Mouse (Mus musculus) cerebellum, adult 2 months (tissue): ENCODE results near the gene Sfrp2. TPM values are rescaled to one million over a fixed set of nuclear protein-coding genes. Genes with fewer than 3 reads are reported as not detected.

Source experiments
- DNase-seq, 2 experiments: peaks; one replicate each; pipeline ENCODE4 v3.0.0; 2021
- H3K27ac ChIP-seq: fragments of 200-500 bp; 2 replicates; pipeline ENCODE4 v1.5.1; 2012; ENCODE audit warnings: low read length, control low read depth, inconsistent platforms; ENCODE audit not compliant: insufficient read depth
- H3K27me3 ChIP-seq: fragments of 200-500 bp; 2 replicates; pipeline ENCODE4 v1.6.1; 2012; ENCODE audit warnings: inconsistent platforms, mild to moderate bottlenecking, low read length, moderate library complexity; ENCODE audit not compliant: control insufficient read depth, insufficient read depth
- H3K4me1 ChIP-seq: fragments of 200-500 bp; 2 replicates; pipeline ENCODE4 v1.6.1; 2011; ENCODE audit warnings: low read length; ENCODE audit not compliant: control insufficient read depth, insufficient read depth
- H3K4me3 ChIP-seq: fragments of 200-500 bp; replicated peaks from 2 replicates; pipeline ENCODE3; 2011; ENCODE audit warnings: mild to moderate bottlenecking, low read depth, low read length, control low read depth; ENCODE audit not compliant: insufficient read depth
- CTCF ChIP-seq: fragments of 200-500 bp; IDR thresholded peaks from 2 replicates; pipeline ENCODE4 v1.5.1; 2011; ENCODE audit warnings: low read depth, mild to moderate bottlenecking, control low read depth, low read length, moderate library complexity, borderline replicate concordance; ENCODE audit not compliant: insufficient read depth
- POLR2A ChIP-seq: fragments of 200-500 bp; IDR thresholded peaks from 2 replicates; pipeline ENCODE4 v1.6.1; 2011; ENCODE audit warnings: low read length, control low read depth, borderline replicate concordance; ENCODE audit not compliant: insufficient read depth
- WGBS: fragments of 180-500 bp; shearing (Covaris S2); methylation state at CpG from one replicate; pipeline ENCODE4 v1.1.7; 2018; 5-methylcytosine and 5-hydroxymethylcytosine counted together
- polyA plus RNA-seq: library from polyadenylated mRNA; depleted of rRNA; stranded (reverse); fragments of >200 nt; gene quantifications from 2 replicates; pipeline ENCODE4 v1.2.3, GENCODE M21; 2012

Sfrp2 gene
- polyA plus RNA-seq, 1 experiment: 5.8 TPM

- TF ChIP-seq CTCF (no peak), POLR2A (no peak)
- 51% methylated on average over 2 of the region's 2 CpGs for WGBS
- no peaks in the 10 kb centered on the region for H3K4me1 ChIP-seq
- no peaks in the 10 kb centered on the region for H3K27me3 ChIP-seq
- no peak overlapping the region for H3K27ac ChIP-seq
- no peak overlapping the region for H3K4me3 ChIP-seq
- no peak for DNase-seq
Measured at GRCm38 (mm10) chr3:83740246-83740645, 25.9 kb upstream of the Sfrp2 start.

- no peak overlapping the region for H3K4me3 ChIP-seq
- no peak for DNase-seq
- H3K4me1 ChIP-seq: no peaks in the 10 kb centered on the region
- WGBS: 85% methylated on average over 4 of the region's 4 CpGs
- H3K27ac ChIP-seq: no peak overlapping the region
- H3K27me3 ChIP-seq: no peaks in the 10 kb centered on the region
- TF ChIP-seq POLR2A: no peak
- no peak for TF ChIP-seq CTCF
Measured at GRCm38 (mm10) chr3:83747276-83747675, 18.8 kb upstream of the Sfrp2 start.

- Histone ChIP-seq H3K4me3 (no peak overlapping the region), H3K4me1 (no peaks in the 10 kb centered on the region), H3K27ac (no peak overlapping the region), H3K27me3 (no peaks in the 10 kb centered on the region; the same call in 1 of the 2 replicates)
- WGBS: 61% methylated on average over 5 of the region's 5 CpGs
- TF ChIP-seq POLR2A (no peak), CTCF (no peak)
- DNase-seq: no peak
Measured at GRCm38 (mm10) chr3:83747895-83748294, 18.2 kb upstream of the Sfrp2 start.

- TF ChIP-seq CTCF (no peak), POLR2A (no peak)
- Histone ChIP-seq H3K4me1 (no peaks in the 10 kb centered on the region), H3K4me3 (no peak overlapping the region), H3K27me3 (no peaks in the 10 kb centered on the region; the same call in 1 of the 2 replicates), H3K27ac (no peak overlapping the region)
- no peak for DNase-seq
- 49% methylated on average over 2 of the region's 2 CpGs for WGBS
Measured at GRCm38 (mm10) chr3:83751625-83752024, 14.5 kb upstream of the Sfrp2 start.

- WGBS: 92% methylated on average over 5 of the region's 5 CpGs
- DNase-seq: no peak
- Histone ChIP-seq H3K27ac (no peak overlapping the region), H3K4me3 (no peak overlapping the region), H3K4me1 (no peaks in the 10 kb centered on the region), H3K27me3 (no peaks in the 10 kb centered on the region; the same call in 1 of the 2 replicates)
- no peak for TF ChIP-seq POLR2A
- no peak for TF ChIP-seq CTCF
Measured at GRCm38 (mm10) chr3:83752196-83752595, 13.9 kb upstream of the Sfrp2 start.

GRCm38 (mm10) chr3:83755043-83755635 lies 11.0 kb upstream of the Sfrp2 start:
- no peak overlapping the region for H3K4me3 ChIP-seq
- H3K4me1 ChIP-seq: no peaks in the 10 kb centered on the region
- no peak overlapping the region for H3K27ac ChIP-seq
- no peak for DNase-seq
- no peaks in the 10 kb centered on the region; the same call in 1 of the 2 replicates for H3K27me3 ChIP-seq
- TF ChIP-seq CTCF (no peak), POLR2A (no peak)
- WGBS: 81% methylated on average over 15 of the region's 15 CpGs

GRCm38 (mm10) chr3:83755666-83756065 lies 10.5 kb upstream of the Sfrp2 start:
- Histone ChIP-seq H3K27ac (no peak overlapping the region), H3K4me3 (no peak overlapping the region), H3K27me3 (no peaks in the 10 kb centered on the region; the same call in 1 of the 2 replicates), H3K4me1 (no peaks in the 10 kb centered on the region)
- DNase-seq: no peak
- no peak for TF ChIP-seq POLR2A
- no peak for TF ChIP-seq CTCF
- 83% methylated on average over 6 of the region's 6 CpGs for WGBS

- H3K4me3 ChIP-seq: no peak overlapping the region
- peaks cover 3% of the 10 kb centered on the region; the same call in 1 of the 2 replicates for H3K4me1 ChIP-seq
- TF ChIP-seq POLR2A (no peak), CTCF (no peak)
- no peak for DNase-seq
- 77% methylated on average over 10 of the region's 10 CpGs for WGBS
- no peak overlapping the region for H3K27ac ChIP-seq
- no peaks in the 10 kb centered on the region; the same call in 1 of the 2 replicates for H3K27me3 ChIP-seq
Measured at GRCm38 (mm10) chr3:83762361-83762760, 3.8 kb upstream of the Sfrp2 start.
